In genomic region chr10:74939300-74939699, GRCm38 (mm10) we compare ENCODE assay signal across 14 mouse cellular contexts. TPM values are rescaled to one million over a fixed set of nuclear protein-coding genes. Genes with fewer than 3 reads are reported as not detected.
DNase-seq lines count a peak whose midpoint lies in the region; ATAC-seq and TF ChIP-seq lines count a peak whose summit lies in the region.
"Had no signal": no experiment of that assay in that cellular context is flagged by ENCODE, and none has a peak within 500 bp of the region (broad histone marks: within the 10 kb centered on the region; RNA-seq: fewer than 3 reads in every experiment).

No protein-coding gene starts in this region.

- TF ChIP-seq POLR2A in kidney, adult 2 months (IDR thresholded peaks at IDR 0.05; ENCODE audit: low read depth, low read length), result no peak

- no peak for TF ChIP-seq EP300 in lung, postnatal 0 days (IDR thresholded peaks at IDR 0.05)

- no peak overlapping the region for H3K4me3 ChIP-seq in kidney, adult 2 months (ENCODE audit: insufficient read depth, low read depth, low read length)
- H3K4me3 ChIP-seq in kidney, embryonic 15.5 days (replicated peaks), result no peak overlapping the region
- H3K4me3 ChIP-seq in lung, postnatal 0 days (ENCODE audit: low read depth, low read length), result no peak overlapping the region
- H3K4me3 ChIP-seq: lung, embryonic 15.5 days had no signal

- no peak overlapping the region for H3K4me2 ChIP-seq in kidney, embryonic 15.5 days
- H3K4me2 ChIP-seq in lung, postnatal 0 days (replicated peaks; ENCODE audit: low read depth, low read length), result no peak overlapping the region
- H3K4me2 ChIP-seq: lung, embryonic 15.5 days had no signal

- peak; percentile 29; the same call in 1 of the 2 replicates for TF ChIP-seq CTCF in kidney, adult 2 months (conservative IDR thresholded peaks at IDR 0.05; ENCODE audit: insufficient read depth, insufficient read length, low read depth, low read length)
- TF ChIP-seq CTCF in lung, postnatal 0 days (IDR thresholded peaks at IDR 0.05), result peak; percentile 48

- ATAC-seq in kidney, embryonic 15.5 days (replicated peaks; ENCODE audit: low FRiP score), result no peak
- ATAC-seq in lung, postnatal 0 days, result no peak
- ATAC-seq: intestine, embryonic 16.5 days had no signal

- DNase-seq in kidney, adult 2 months, result no peak
- no peak for DNase-seq in lung, postnatal 0 days (ENCODE audit: low spot score)
- DNase-seq in lung, postnatal 25 days (ENCODE audit: low spot score), result no peak
- peak; percentile 65 for DNase-seq in MN1 (ENCODE audit: low spot score)
- peak; percentile 42 for DNase-seq in retina, embryonic 14.5 days (ENCODE audit: low spot score)
- DNase-seq in gastrocnemius, adult 8-10 months (ENCODE audit: low spot score in 2 of 2), result no peak
- DNase-seq: adrenal gland, postnatal 36 days; heart, postnatal 14 days; layer of hippocampus, adult 9-11 months; right cerebral cortex, postnatal 14 days; thymus, postnatal 36 days had no signal

- H3K27me3 ChIP-seq in kidney, adult 2 months (replicated peaks; ENCODE audit: control insufficient read depth, insufficient read depth, low read length), result no peaks in the 10 kb centered on the region
- H3K27me3 ChIP-seq in kidney, embryonic 15.5 days, result no peaks in the 10 kb centered on the region
- H3K27me3 ChIP-seq in lung, postnatal 0 days (replicated peaks; ENCODE audit: insufficient read depth, low read length), result no peaks in the 10 kb centered on the region
- H3K27me3 ChIP-seq: lung, embryonic 15.5 days had no signal

- no peak overlapping the region for H3K9ac ChIP-seq in kidney, embryonic 15.5 days
- H3K9ac ChIP-seq in lung, postnatal 0 days (replicated peaks; ENCODE audit: low read depth), result no peak overlapping the region
- H3K9ac ChIP-seq: lung, embryonic 15.5 days had no signal

- no peaks in the 10 kb centered on the region for H3K4me1 ChIP-seq in kidney, adult 2 months (ENCODE audit: control insufficient read depth, insufficient read depth, low read length)
- H3K4me1 ChIP-seq in kidney, embryonic 15.5 days, result no peaks in the 10 kb centered on the region
- no peaks in the 10 kb centered on the region for H3K4me1 ChIP-seq in lung, postnatal 0 days (ENCODE audit: insufficient read depth, low read depth, low read length)
- H3K4me1 ChIP-seq: lung, embryonic 15.5 days had no signal

- H3K36me3 ChIP-seq in kidney, adult 2 months (ENCODE audit: control insufficient read depth, insufficient read depth, low read length), result no peaks in the 10 kb centered on the region
- H3K36me3 ChIP-seq in kidney, embryonic 15.5 days, result no peaks in the 10 kb centered on the region
- no peaks in the 10 kb centered on the region for H3K36me3 ChIP-seq in lung, postnatal 0 days (ENCODE audit: insufficient read depth, low read length)
- H3K36me3 ChIP-seq: lung, embryonic 15.5 days had no signal

- no peaks in the 10 kb centered on the region for H3K9me3 ChIP-seq in kidney, embryonic 15.5 days (replicated peaks)
- H3K9me3 ChIP-seq in lung, postnatal 0 days (ENCODE audit: low read length), result no peaks in the 10 kb centered on the region
- H3K9me3 ChIP-seq: lung, embryonic 15.5 days had no signal

- H3K27ac ChIP-seq in kidney, adult 2 months (ENCODE audit: insufficient read depth, low read depth, low read length), result no peak overlapping the region
- H3K27ac ChIP-seq in kidney, embryonic 15.5 days, result no peak overlapping the region
- H3K27ac ChIP-seq in lung, postnatal 0 days (ENCODE audit: low read length), result no peak overlapping the region
- H3K27ac ChIP-seq: lung, embryonic 15.5 days had no signal

- 55% methylated on average over 3 of the region's 3 CpGs for WGBS in kidney, adult 2 months
- 63% methylated on average over 3 of the region's 3 CpGs for whole genome bisulfite sequencing in kidney, embryonic 15.5 days
- 49% methylated on average over 3 of the region's 3 CpGs for WGBS in lung, postnatal 0 days

RNA-seq across cellular contexts. Expression of gene Gnaz, which starts 27.7 kb away (rescaled TPM):
- 4.4 and 5.0 TPM in 2 replicates for polyA plus RNA-seq in kidney, adult 2 months (2012; rRNA removed)
- polyA plus RNA-seq in kidney, embryonic 15.5 days (2015; fragmentation: Nextera tagmentation; extraction: Ambion mirVana), result 5.3 and 6.7 TPM in 2 replicates
- polyA plus RNA-seq in lung, postnatal 0 days (2015; fragmentation: Nextera tagmentation; extraction: Ambion mirVana), result 2.2 TPM in 2 replicates
- total RNA-seq in gastrocnemius, adult 8-10 months (2022), result under 1 TPM; 0.19 to 0.94 (median 0.37) TPM

Comparison
In these comparisons a context has a peak if more than half of its experiments do, and no peak if none do; other contexts are left out.
1. DNase-seq: peak in MN1 (single experiment) and retina, embryonic 14.5 days (single experiment); none in kidney, adult 2 months (single experiment), lung, postnatal 0 days (single experiment), lung, postnatal 25 days (single experiment) and gastrocnemius, adult 8-10 months (0 of 2).